Mouse (Mus musculus): ENCODE data around the gene Lpar1. TPM values are rescaled to one million over a fixed set of nuclear protein-coding genes. Genes with fewer than 3 reads are reported as not detected.

The Lpar1 gene
- polyA plus RNA-seq, 1 experiment: 15.4 TPM

GRCm38 (mm10) chr4:58511554-58511953 is 42.1 kb downstream of the Lpar1 start:
- no peak for DNase-seq
- H3K36me3 ChIP-seq (ENCODE audit: control insufficient read depth, insufficient read depth, low read length): no peaks in the 10 kb centered on the region
- H3K27ac ChIP-seq (ENCODE audit: insufficient read depth, low read depth, low read length): no peak overlapping the region
- WGBS: 82% methylated on average over 3 of the region's 3 CpGs
- no peaks in the 10 kb centered on the region for H3K27me3 ChIP-seq (replicated peaks; ENCODE audit: control insufficient read depth, insufficient read depth, low read length)
- TF ChIP-seq CTCF (conservative IDR thresholded peaks at IDR 0.05; ENCODE audit: insufficient read depth, insufficient read length, low read depth, low read length): no peak
- no peak for TF ChIP-seq POLR2A (IDR thresholded peaks at IDR 0.05; ENCODE audit: low read depth, low read length)
- no peaks in the 10 kb centered on the region for H3K4me1 ChIP-seq (ENCODE audit: control insufficient read depth, insufficient read depth, low read length)
- no peak overlapping the region for H3K4me3 ChIP-seq (ENCODE audit: insufficient read depth, low read depth, low read length)

GRCm38 (mm10) chr4:58508833-58509232 is 44.9 kb downstream of the Lpar1 start:
- H3K4me1 ChIP-seq (ENCODE audit: control insufficient read depth, insufficient read depth, low read length): no peaks in the 10 kb centered on the region
- TF ChIP-seq POLR2A (IDR thresholded peaks at IDR 0.05; ENCODE audit: low read depth, low read length) (no peak), CTCF (conservative IDR thresholded peaks at IDR 0.05; ENCODE audit: insufficient read depth, insufficient read length, low read depth, low read length) (no peak)
- H3K27ac ChIP-seq (ENCODE audit: insufficient read depth, low read depth, low read length): no peak overlapping the region
- no peak for DNase-seq
- 77% methylated on average over 7 of the region's 7 CpGs for WGBS
- no peaks in the 10 kb centered on the region for H3K27me3 ChIP-seq (replicated peaks; ENCODE audit: control insufficient read depth, insufficient read depth, low read length)
- H3K4me3 ChIP-seq (ENCODE audit: insufficient read depth, low read depth, low read length): no peak overlapping the region
- H3K36me3 ChIP-seq (ENCODE audit: control insufficient read depth, insufficient read depth, low read length): no peaks in the 10 kb centered on the region

GRCm38 (mm10) chr4:58507536-58507935 is 46.2 kb downstream of the Lpar1 start:
- Histone ChIP-seq H3K36me3 (ENCODE audit: control insufficient read depth, insufficient read depth, low read length) (no peaks in the 10 kb centered on the region), H3K4me1 (ENCODE audit: control insufficient read depth, insufficient read depth, low read length) (no peaks in the 10 kb centered on the region), H3K4me3 (ENCODE audit: insufficient read depth, low read depth, low read length) (no peak overlapping the region), H3K27ac (ENCODE audit: insufficient read depth, low read depth, low read length) (no peak overlapping the region), H3K27me3 (replicated peaks; ENCODE audit: control insufficient read depth, insufficient read depth, low read length) (no peaks in the 10 kb centered on the region)
- 95% methylated on average over 6 of the region's 6 CpGs for WGBS
- DNase-seq: no peak
- TF ChIP-seq POLR2A (IDR thresholded peaks at IDR 0.05; ENCODE audit: low read depth, low read length) (no peak), CTCF (conservative IDR thresholded peaks at IDR 0.05; ENCODE audit: insufficient read depth, insufficient read length, low read depth, low read length) (no peak)

- TF ChIP-seq POLR2A (IDR thresholded peaks at IDR 0.05; ENCODE audit: low read depth, low read length) (no peak), CTCF (conservative IDR thresholded peaks at IDR 0.05; ENCODE audit: insufficient read depth, insufficient read length, low read depth, low read length) (no peak)
- no peak for DNase-seq
- H3K27ac ChIP-seq (ENCODE audit: insufficient read depth, low read depth, low read length): no peak overlapping the region
- H3K4me3 ChIP-seq (ENCODE audit: insufficient read depth, low read depth, low read length): no peak overlapping the region
- no peaks in the 10 kb centered on the region for H3K4me1 ChIP-seq (ENCODE audit: control insufficient read depth, insufficient read depth, low read length)
- no peaks in the 10 kb centered on the region for H3K36me3 ChIP-seq (ENCODE audit: control insufficient read depth, insufficient read depth, low read length)
- 90% methylated on average over 4 of the region's 4 CpGs for WGBS
- no peaks in the 10 kb centered on the region for H3K27me3 ChIP-seq (replicated peaks; ENCODE audit: control insufficient read depth, insufficient read depth, low read length)
Observed at GRCm38 (mm10) chr4:58506539-58507527, 46.9 kb downstream of the Lpar1 start.

GRCm38 (mm10) chr4:58504250-58504649 is 49.4 kb downstream of the Lpar1 start:
- H3K4me3 ChIP-seq (ENCODE audit: insufficient read depth, low read depth, low read length): no peak overlapping the region
- no peaks in the 10 kb centered on the region for H3K4me1 ChIP-seq (ENCODE audit: control insufficient read depth, insufficient read depth, low read length)
- H3K27me3 ChIP-seq (replicated peaks; ENCODE audit: control insufficient read depth, insufficient read depth, low read length): no peaks in the 10 kb centered on the region
- H3K36me3 ChIP-seq (ENCODE audit: control insufficient read depth, insufficient read depth, low read length): no peaks in the 10 kb centered on the region
- TF ChIP-seq CTCF (conservative IDR thresholded peaks at IDR 0.05; ENCODE audit: insufficient read depth, insufficient read length, low read depth, low read length): no peak
- no peak overlapping the region for H3K27ac ChIP-seq (ENCODE audit: insufficient read depth, low read depth, low read length)
- 89% methylated on average over 2 of the region's 2 CpGs for WGBS
- DNase-seq: no peak

- Histone ChIP-seq H3K36me3 (ENCODE audit: control insufficient read depth, insufficient read depth, low read length) (no peaks in the 10 kb centered on the region), H3K27ac (ENCODE audit: insufficient read depth, low read depth, low read length) (no peak overlapping the region), H3K4me3 (ENCODE audit: insufficient read depth, low read depth, low read length) (no peak overlapping the region), H3K4me1 (ENCODE audit: control insufficient read depth, insufficient read depth, low read length) (no peaks in the 10 kb centered on the region), H3K27me3 (replicated peaks; ENCODE audit: control insufficient read depth, insufficient read depth, low read length) (no peaks in the 10 kb centered on the region)
- 83% methylated on average over 21 of the region's 21 CpGs for WGBS
- TF ChIP-seq CTCF (conservative IDR thresholded peaks at IDR 0.05; ENCODE audit: insufficient read depth, insufficient read length, low read depth, low read length) (no peak), POLR2A (IDR thresholded peaks at IDR 0.05; ENCODE audit: low read depth, low read length) (no peak)
- no peak for DNase-seq
Observed at GRCm38 (mm10) chr4:58501012-58501777, 52.5 kb downstream of the Lpar1 start.

- peak; percentile 8 for DNase-seq
- 52% methylated on average over 3 of the region's 3 CpGs for WGBS
- H3K27ac ChIP-seq (ENCODE audit: insufficient read depth, low read depth, low read length): no peak overlapping the region
- no peak for TF ChIP-seq CTCF (conservative IDR thresholded peaks at IDR 0.05; ENCODE audit: insufficient read depth, insufficient read length, low read depth, low read length)
- no peak for TF ChIP-seq POLR2A (IDR thresholded peaks at IDR 0.05; ENCODE audit: low read depth, low read length)
- H3K4me1 ChIP-seq (ENCODE audit: control insufficient read depth, insufficient read depth, low read length): no peaks in the 10 kb centered on the region
- no peaks in the 10 kb centered on the region for H3K27me3 ChIP-seq (replicated peaks; ENCODE audit: control insufficient read depth, insufficient read depth, low read length)
- no peak overlapping the region for H3K4me3 ChIP-seq (ENCODE audit: insufficient read depth, low read depth, low read length)
- H3K36me3 ChIP-seq (ENCODE audit: control insufficient read depth, insufficient read depth, low read length): no peaks in the 10 kb centered on the region
Observed at GRCm38 (mm10) chr4:58499831-58500230, 53.9 kb downstream of the Lpar1 start.

Measured in kidney, adult 2 months (tissue).